Mouse (Mus musculus) megakaryocyte progenitor cell, adult 5-6 weeks (primary cell): ENCODE data around the gene Hyal2. TPM values are rescaled to one million over a fixed set of nuclear protein-coding genes. Genes with fewer than 3 reads are reported as not detected.
A peak's percentile ranks its signal among the peaks of the same experiment; 100 is the strongest.

Source experiments
- ATAC-seq: replicated peaks from 2 replicates; pipeline ENCODE4 v1.8.0; 2016; ENCODE audit warnings: mild to moderate bottlenecking, moderate TSS enrichment, inconsistent platforms; ENCODE audit not compliant: poor library complexity
- total RNA-seq, 2 experiments: library from RNA; stranded (forward) in 1 of 2; stranded (reverse) in 1 of 2; fragments of 157-497, 149-512 nt in 1 of 2; fragments of 200-1000 nt in 1 of 2; gene quantifications; 2 replicates each; pipeline versions ENCODE4 v1.2.3 to v1.2.4; 2015 to 2017

Gene Hyal2
- total RNA-seq, 2 experiments from 2014 or later: 2.8 to 6.6 TPM

DNA sequence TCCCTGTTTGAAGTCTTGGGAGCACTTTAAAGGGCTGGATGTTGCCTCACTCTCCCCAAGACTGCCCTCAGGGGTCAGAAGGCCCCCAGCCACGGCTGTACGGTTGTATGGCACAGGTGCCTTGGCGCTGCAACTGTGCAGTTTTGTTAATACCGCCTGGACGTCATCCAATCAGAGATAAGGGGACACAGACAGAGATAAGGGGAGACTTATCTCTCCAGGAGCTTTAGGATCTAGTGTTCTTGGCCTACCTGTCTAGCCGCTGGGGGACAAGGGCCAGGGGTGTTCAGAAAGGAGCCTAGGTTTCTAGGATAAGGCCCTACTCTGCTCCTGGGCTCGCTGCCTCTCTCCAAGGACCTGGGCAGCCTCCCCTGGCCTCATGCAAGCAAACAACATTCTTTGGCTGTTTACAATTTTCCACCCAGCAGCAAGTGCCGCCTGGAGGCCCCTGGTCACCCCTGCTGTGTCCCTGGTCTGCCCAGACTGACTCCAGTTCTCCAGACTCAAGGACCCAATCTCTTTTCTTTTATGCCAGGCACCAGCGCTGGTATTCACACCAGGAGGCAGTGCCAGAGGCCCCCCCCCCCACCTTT is 40.0 kb downstream of the Hyal2 start:
- no peak for ATAC-seq

GRCm38 (mm10) chr9:107608741-107609432 is 41.1 kb downstream of the Hyal2 start, which contains the start of gene Sema3b:
Sema3b (minus strand) TSS chr9:107609229.
- ATAC-seq: no peak

- no peak for ATAC-seq
These were observed 41.7 kb downstream of the Hyal2 start for GRCm38 (mm10) chr9:107609433-107609830.

DNA sequence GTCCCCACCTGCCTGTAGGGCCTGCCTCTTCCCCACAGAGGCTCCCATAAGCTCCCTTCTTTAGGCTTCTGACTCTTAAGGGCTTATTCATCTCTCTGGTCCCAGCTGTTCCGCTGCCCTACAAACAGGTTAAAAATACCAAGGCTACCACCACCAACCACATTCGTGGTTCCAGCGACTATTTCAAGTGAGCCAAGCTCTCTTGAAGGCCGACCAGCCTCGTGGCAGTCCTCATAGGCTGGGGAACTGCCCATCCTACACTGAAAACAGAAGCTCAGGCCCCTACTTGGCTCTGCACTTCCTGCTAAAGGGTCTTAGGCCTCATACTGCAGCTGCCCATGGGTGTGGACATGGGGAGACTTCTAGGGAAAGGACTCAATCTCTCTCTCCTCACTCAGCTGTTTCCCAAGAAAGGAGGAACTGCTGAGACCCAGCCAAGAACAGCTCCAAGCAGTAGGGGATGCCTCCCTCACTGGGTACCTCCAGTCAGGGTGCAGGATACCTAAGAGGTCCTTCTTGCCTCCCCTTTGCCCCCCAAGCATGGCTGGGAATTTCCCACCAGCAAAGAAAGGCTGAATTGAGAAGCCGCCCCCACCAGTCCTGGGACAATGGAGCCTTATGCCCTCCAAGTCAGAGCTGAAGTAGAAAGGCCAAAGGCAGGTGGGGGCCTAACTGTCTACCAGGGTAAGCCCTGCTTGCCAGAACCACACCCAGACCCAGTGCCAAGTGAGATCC is 43.9 kb downstream of the Hyal2 start:
- 0 out of 2 replicates have a peak, but pooled peaks have one; percentile 9 for ATAC-seq

GRCm38 (mm10) chr9:107612191-107612944 is 44.6 kb downstream of the Hyal2 start:
- peak; percentile 90 for ATAC-seq

DNA sequence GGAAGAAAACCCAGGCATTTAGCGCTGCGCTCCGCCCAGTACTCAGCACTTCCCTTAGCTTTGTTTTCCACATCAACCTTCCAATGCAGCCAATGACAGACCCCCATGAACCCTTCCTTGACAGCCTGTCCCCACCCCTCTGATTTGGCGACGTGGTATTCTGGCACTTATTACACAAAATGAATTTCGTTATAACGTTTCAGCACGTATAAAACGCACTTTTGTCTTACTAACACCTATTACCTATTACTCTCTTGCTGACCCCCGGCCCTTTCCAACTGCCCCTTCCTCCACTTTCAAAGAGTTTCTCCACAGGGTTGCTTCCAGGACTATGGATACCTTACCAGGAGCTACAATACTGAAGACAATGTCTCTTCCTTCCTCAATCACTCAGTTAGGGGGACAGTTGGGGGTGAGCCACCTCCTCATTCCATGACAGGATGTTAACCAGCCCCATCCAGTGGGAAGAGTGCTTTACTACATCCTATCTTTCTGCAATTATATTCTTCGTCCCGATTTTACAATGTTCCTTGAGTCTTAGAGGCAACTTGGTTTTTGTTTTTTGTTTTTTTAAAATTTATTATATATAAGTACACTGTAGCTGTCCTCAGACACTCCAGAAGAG is 45.3 kb downstream of the Hyal2 start:
- ATAC-seq: peak; percentile 18; the same call in 1 of the 2 replicates

GRCm38 (mm10) chr9:107615035-107615434 is 47.3 kb downstream of the Hyal2 start:
- ATAC-seq: no peak

- no peak for ATAC-seq
These were observed 49.7 kb downstream of the Hyal2 start for GRCm38 (mm10) chr9:107617461-107617860.

DNA sequence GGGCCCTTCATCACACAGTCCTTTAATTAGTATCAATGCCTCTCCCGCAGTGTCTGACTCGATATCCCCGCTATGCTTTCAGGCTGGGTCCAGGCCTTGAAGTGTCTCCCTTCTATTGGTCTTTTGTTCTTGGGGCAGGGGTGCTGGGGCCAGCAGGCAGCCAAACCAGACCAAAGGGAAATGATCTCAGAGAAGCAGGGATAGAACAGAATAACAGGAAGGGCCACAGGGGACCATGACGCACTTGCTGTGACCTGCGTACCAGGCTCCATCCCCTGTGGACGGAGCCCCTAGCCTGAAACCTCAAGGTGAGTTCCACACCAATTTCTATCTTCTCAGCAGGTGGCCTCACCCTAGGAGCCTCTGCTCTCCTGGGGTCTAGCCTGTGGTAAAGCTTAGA is 50.4 kb downstream of the Hyal2 start:
- ATAC-seq: no peak

- peak; percentile 60 for ATAC-seq
These were observed 51.2 kb downstream of the Hyal2 start for GRCm38 (mm10) chr9:107618778-107619545.

DNA sequence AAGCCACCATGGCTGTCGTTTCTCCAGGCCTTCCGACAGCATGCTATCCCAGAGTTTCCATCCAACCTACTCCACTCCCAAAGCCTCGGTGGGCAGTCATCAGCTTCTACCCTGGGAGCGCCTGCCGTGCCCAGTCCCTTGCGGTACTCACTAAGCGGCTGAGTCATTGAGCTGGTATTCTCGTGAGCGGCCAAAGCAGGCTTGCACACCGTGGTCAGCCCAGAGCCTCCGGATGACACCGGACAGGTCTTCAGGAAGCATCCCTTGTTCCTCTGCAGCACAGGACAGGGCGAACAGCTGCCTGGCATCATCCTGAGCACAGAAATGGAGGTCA is 51.8 kb downstream of the Hyal2 start:
- no peak for ATAC-seq

DNA sequence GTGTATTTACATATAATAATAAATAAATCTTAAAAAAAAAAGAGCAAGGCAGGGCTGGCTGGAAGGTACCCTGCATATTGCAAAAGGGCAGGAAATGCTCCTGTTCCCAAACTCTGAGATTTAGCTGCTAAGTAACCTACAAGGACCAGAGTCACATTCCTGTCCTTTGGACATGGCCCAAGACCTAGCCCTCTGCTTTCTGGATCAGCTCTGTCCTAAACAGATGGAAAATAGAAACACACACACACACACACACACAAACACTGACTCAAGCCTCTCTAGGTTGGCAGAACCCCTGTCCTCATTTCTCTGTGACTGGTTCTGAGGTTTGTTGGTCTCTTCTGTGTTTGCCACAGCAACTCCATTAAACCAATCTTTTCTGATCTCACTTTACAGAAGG is 53.2 kb downstream of the Hyal2 start:
- ATAC-seq: no peak

Other genes starting within 250 kb of the Hyal2 start
- gene Hemk1, start 229.6 kb upstream of the Hyal2 start, total RNA-seq (2015): 14.5 and 20.2 TPM in 2 replicates
- 12.0 and 14.0 TPM in 2 replicates for gene Hemk1, start 229.6 kb upstream of the Hyal2 start, total RNA-seq (2017)
- gene 6430571L13Rik, start 227.3 kb upstream of the Hyal2 start, total RNA-seq (2015): 0.07 TPM in 1 of 2 replicates, not detected in the other
- gene 6430571L13Rik, start 227.3 kb upstream of the Hyal2 start, total RNA-seq (2017): 0.08 and 0.17 TPM in 2 replicates
- gene Cacna2d2, start 168.3 kb upstream of the Hyal2 start, total RNA-seq (2015): 0.42 and 1.5 TPM in 2 replicates
- 0.30 and 0.37 TPM in 2 replicates for gene Cacna2d2, start 168.3 kb upstream of the Hyal2 start, total RNA-seq (2017)
- 9.9 and 12.3 TPM in 2 replicates for gene Tmem115, start 34.0 kb upstream of the Hyal2 start, total RNA-seq (2015)
- 14.5 and 19.9 TPM in 2 replicates for gene Tmem115, start 34.0 kb upstream of the Hyal2 start, total RNA-seq (2017)
- 19.3 and 22.8 TPM in 2 replicates for gene Cyb561d2, start 25.8 kb upstream of the Hyal2 start, total RNA-seq (2015)
- gene Cyb561d2, start 25.8 kb upstream of the Hyal2 start, total RNA-seq (2017): 12.2 and 16.3 TPM in 2 replicates
- gene Nprl2, start 25.7 kb upstream of the Hyal2 start, total RNA-seq (2015): 9.2 and 14.3 TPM in 2 replicates
- gene Nprl2, start 25.7 kb upstream of the Hyal2 start, total RNA-seq (2017): 10.7 and 13.0 TPM in 2 replicates
- 0.12 TPM in 1 of 2 replicates, not detected in the other for gene Zmynd10, start 20.6 kb upstream of the Hyal2 start, total RNA-seq (2015)
- gene Zmynd10, start 20.6 kb upstream of the Hyal2 start, total RNA-seq (2017): 0.33 and 0.37 TPM in 2 replicates
- gene Rassf1, start 16.4 kb upstream of the Hyal2 start, total RNA-seq (2015): 27.3 and 27.4 TPM in 2 replicates
- 35.4 and 38.8 TPM in 2 replicates for gene Rassf1, start 16.4 kb upstream of the Hyal2 start, total RNA-seq (2017)
- gene Tusc2, start 4.7 kb upstream of the Hyal2 start, total RNA-seq (2015): 16.7 and 17.1 TPM in 2 replicates
- 15.2 and 15.3 TPM in 2 replicates for gene Tusc2, start 4.7 kb upstream of the Hyal2 start, total RNA-seq (2017)
- gene Hyal1, start 9.0 kb downstream of the Hyal2 start, total RNA-seq (2015): 0.44 and 0.54 TPM in 2 replicates
- gene Hyal1, start 9.0 kb downstream of the Hyal2 start, total RNA-seq (2017): 0.54 and 1.1 TPM in 2 replicates
- gene Naa80, start 10.9 kb downstream of the Hyal2 start, total RNA-seq (2015): 9.3 and 15.4 TPM in 2 replicates
- 9.3 and 10.4 TPM in 2 replicates for gene Naa80, start 10.9 kb downstream of the Hyal2 start, total RNA-seq (2017)
- gene Hyal3, start 12.9 kb downstream of the Hyal2 start, total RNA-seq (2015): 1.4 and 1.7 TPM in 2 replicates
- gene Hyal3, start 12.9 kb downstream of the Hyal2 start, total RNA-seq (2017): 0.58 TPM in 1 of 2 replicates, not detected in the other
- 68.0 and 93.4 TPM in 2 replicates for gene Ifrd2, start 19.7 kb downstream of the Hyal2 start, total RNA-seq (2015)
- gene Ifrd2, start 19.7 kb downstream of the Hyal2 start, total RNA-seq (2017): 31.5 and 72.4 TPM in 2 replicates
- gene Sema3b, start 41.3 kb downstream of the Hyal2 start, total RNA-seq (2015): not detected in 2 replicates
- not detected in 2 replicates for gene Sema3b, start 41.3 kb downstream of the Hyal2 start, total RNA-seq (2017)
- 333 and 362 TPM in 2 replicates for gene Gnai2, start 67.4 kb downstream of the Hyal2 start, total RNA-seq (2015)
- 423 and 432 TPM in 2 replicates for gene Gnai2, start 67.4 kb downstream of the Hyal2 start, total RNA-seq (2017)
- not detected in 2 replicates for gene Slc38a3, start 101.6 kb downstream of the Hyal2 start, total RNA-seq (2015)
- not detected in 2 replicates for gene Slc38a3, start 101.6 kb downstream of the Hyal2 start, total RNA-seq (2017)
- gene Gnat1, start 111.8 kb downstream of the Hyal2 start, total RNA-seq (2015): 0.12 TPM in 1 of 2 replicates, not detected in the other
- gene Gnat1, start 111.8 kb downstream of the Hyal2 start, total RNA-seq (2017): not detected in 2 replicates
- gene Sema3f, start 142.5 kb downstream of the Hyal2 start, total RNA-seq (2015): not detected in 2 replicates
- gene Sema3f, start 142.5 kb downstream of the Hyal2 start, total RNA-seq (2017): 1.00 TPM in 1 of 2 replicates, not detected in the other
- 110 and 146 TPM in 2 replicates for gene Rbm5, start 203.1 kb downstream of the Hyal2 start, total RNA-seq (2015)
- 142 and 235 TPM in 2 replicates for gene Rbm5, start 203.1 kb downstream of the Hyal2 start, total RNA-seq (2017)